Comparison of ENCODE assay signal across 9 mouse cellular contexts in genomic region chr2:32315751-32316150, GRCm38 (mm10). TPM values are rescaled to one million over a fixed set of nuclear protein-coding genes. Genes with fewer than 3 reads are reported as not detected.
DNase-seq lines count a peak whose midpoint lies in the region; ATAC-seq and TF ChIP-seq lines count a peak whose summit lies in the region.
"Had no signal": no experiment of that assay in that cellular context is flagged by ENCODE, and none has a peak within 500 bp of the region (broad histone marks: within the 10 kb centered on the region; RNA-seq: fewer than 3 reads in every experiment).

No protein-coding gene starts in this region.

- peaks cover 3% of the 10 kb centered on the region for H3K27me3 ChIP-seq in forebrain, embryonic 11.5 days (ENCODE audit: control insufficient read depth, insufficient read depth, low read length)
- no peaks in the 10 kb centered on the region for H3K27me3 ChIP-seq in forebrain, postnatal 0 days (ENCODE audit: insufficient read depth, low read length)
- no peaks in the 10 kb centered on the region for H3K27me3 ChIP-seq in limb, embryonic 10.5 days (ENCODE audit: low read depth, poor library complexity, severe bottlenecking)

- no peak overlapping the region for H3K9ac ChIP-seq in forebrain, embryonic 11.5 days (ENCODE audit: low read length)
- no peak overlapping the region for H3K9ac ChIP-seq in forebrain, postnatal 0 days

- WGBS in forebrain, embryonic 11.5 days, result 8% methylated on average over 8 of the region's 8 CpGs
- 20% methylated on average over 8 of the region's 8 CpGs for WGBS in forebrain, postnatal 0 days
- WGBS in limb, embryonic 10.5 days, result 10% methylated on average over 8 of the region's 8 CpGs

- ATAC-seq in forebrain, embryonic 11.5 days (replicated peaks; ENCODE audit: low FRiP score), result no peak
- ATAC-seq in forebrain, postnatal 0 days, result no peak

- no peaks in the 10 kb centered on the region for H3K36me3 ChIP-seq in forebrain, embryonic 11.5 days (ENCODE audit: control insufficient read depth, insufficient read depth, low read length)
- H3K36me3 ChIP-seq in forebrain, postnatal 0 days (ENCODE audit: insufficient read depth), result peaks cover 33% of the 10 kb centered on the region; the same call in 1 of the 2 replicates
- peaks cover 30% of the 10 kb centered on the region for H3K36me3 ChIP-seq in limb, embryonic 10.5 days

- H3K4me2 ChIP-seq in forebrain, embryonic 11.5 days (ENCODE audit: low read depth, low read length, severe bottlenecking), result no peak overlapping the region
- H3K4me2 ChIP-seq in forebrain, postnatal 0 days (ENCODE audit: low read depth), result no peak overlapping the region

- no peak overlapping the region for H3K4me3 ChIP-seq in forebrain, embryonic 11.5 days (ENCODE audit: low read depth, low read length)
- H3K4me3 ChIP-seq in forebrain, postnatal 0 days (ENCODE audit: low read depth, low read length), result no peak overlapping the region
- peak overlapping the region; percentile 29 for H3K4me3 ChIP-seq in limb, embryonic 10.5 days

- 0 out of 2 replicates have a peak overlapping the region, but pooled peaks have one; percentile 2 for H3K27ac ChIP-seq in forebrain, embryonic 11.5 days (ENCODE audit: low read depth, low read length)
- no peak overlapping the region for H3K27ac ChIP-seq in forebrain, postnatal 0 days (ENCODE audit: low read depth, low read length)
- H3K27ac ChIP-seq in limb, embryonic 10.5 days, result peak overlapping the region; percentile 98

- H3K9me3 ChIP-seq in forebrain, embryonic 11.5 days (ENCODE audit: control insufficient read depth, low read length), result no peaks in the 10 kb centered on the region
- H3K9me3 ChIP-seq in forebrain, postnatal 0 days (ENCODE audit: low read length), result no peaks in the 10 kb centered on the region
- H3K9me3 ChIP-seq in limb, embryonic 10.5 days (replicated peaks), result no peaks in the 10 kb centered on the region

- no peak for TF ChIP-seq CTCF in forebrain, postnatal 0 days (IDR thresholded peaks at IDR 0.05; ENCODE audit: low read depth)

- H3K4me1 ChIP-seq in forebrain, embryonic 11.5 days (replicated peaks; ENCODE audit: control insufficient read depth, insufficient read depth, low read length), result peaks cover 15% of the 10 kb centered on the region; the same call in 1 of the 2 replicates
- H3K4me1 ChIP-seq in forebrain, postnatal 0 days (ENCODE audit: insufficient read depth), result peaks cover 8% of the 10 kb centered on the region; the same call in 1 of the 2 replicates
- peaks cover 87% of the 10 kb centered on the region for H3K4me1 ChIP-seq in limb, embryonic 10.5 days

- DNase-seq in forebrain, embryonic 11.5 days (ENCODE audit: low spot score), result no peak
- DNase-seq in forebrain, postnatal 0 days, result no peak
- DNase-seq in urinary bladder, postnatal 25 days (ENCODE audit: low spot score), result peak; percentile 30
- DNase-seq in urinary bladder, adult 2 months (ENCODE audit: low spot score), result no peak
- DNase-seq in limb, embryonic 10.5 days (ENCODE audit: low spot score), result peak; percentile 52
- DNase-seq in adrenal gland, adult 8-10 months, result no peak
- no peak for DNase-seq in cerebellum, adult 8-10 months
- no peak for DNase-seq in layer of hippocampus, postnatal 10 days (ENCODE audit: low spot score in 2 of 2)
- DNase-seq: B cell, adult 2 months had no signal

RNA-seq across cellular contexts. Expression of gene Swi5, which starts 27.9 kb away (rescaled TPM):
- 345 and 373 TPM in 2 replicates for polyA plus RNA-seq in forebrain, embryonic 11.5 days (2014; fragmentation: Nextera tagmentation; extraction: Ambion mirVana)
- total RNA-seq in forebrain, postnatal 0 days (2014; rRNA removed), result 290 and 323 TPM in 2 replicates
- 407 and 445 TPM in 2 replicates for polyA plus RNA-seq in forebrain, postnatal 0 days (2015; fragmentation: Nextera tagmentation; extraction: Ambion mirVana)
- 248 TPM in 2 replicates for polyA plus RNA-seq in urinary bladder, adult 2 months (2012; rRNA removed)
- polyA plus RNA-seq in limb, embryonic 10.5 days (2016; fragmentation: Nextera tagmentation; extraction: Ambion mirVana), result 440 and 446 TPM in 2 replicates
- total RNA-seq in adrenal gland, adult 8-10 months (2022), result 100 to 1,000 TPM; 263 to 285 (median 273) TPM
- 100 to 1,000 TPM; 237 to 239 TPM for total RNA-seq in layer of hippocampus, postnatal 10 days (2021)

RNA-seq across cellular contexts. Expression of gene Golga2, which starts 28.6 kb away (rescaled TPM):
- polyA plus RNA-seq in forebrain, embryonic 11.5 days (2014; fragmentation: Nextera tagmentation; extraction: Ambion mirVana), result 22.4 and 22.6 TPM in 2 replicates
- total RNA-seq in forebrain, postnatal 0 days (2014; rRNA removed), result 62.2 and 64.4 TPM in 2 replicates
- 16.3 and 22.1 TPM in 2 replicates for polyA plus RNA-seq in forebrain, postnatal 0 days (2015; fragmentation: Nextera tagmentation; extraction: Ambion mirVana)
- polyA plus RNA-seq in urinary bladder, adult 2 months (2012; rRNA removed), result 50.8 and 55.4 TPM in 2 replicates
- 20.4 and 25.0 TPM in 2 replicates for polyA plus RNA-seq in limb, embryonic 10.5 days (2016; fragmentation: Nextera tagmentation; extraction: Ambion mirVana)
- 10 to 100 TPM; 68.4 to 97.0 (median 84.9) TPM for total RNA-seq in adrenal gland, adult 8-10 months (2022)
- 10 to 100 TPM; 75.1 to 78.9 TPM for total RNA-seq in layer of hippocampus, postnatal 10 days (2021)

RNA-seq across cellular contexts. Expression of gene Ciz1, which starts 36.4 kb away (rescaled TPM):
- 62.6 and 69.0 TPM in 2 replicates for polyA plus RNA-seq in forebrain, embryonic 11.5 days (2014; fragmentation: Nextera tagmentation; extraction: Ambion mirVana)
- 62.6 and 78.2 TPM in 2 replicates for total RNA-seq in forebrain, postnatal 0 days (2014; rRNA removed)
- polyA plus RNA-seq in forebrain, postnatal 0 days (2015; fragmentation: Nextera tagmentation; extraction: Ambion mirVana), result 51.5 and 52.9 TPM in 2 replicates
- polyA plus RNA-seq in urinary bladder, adult 2 months (2012; rRNA removed), result 120 and 125 TPM in 2 replicates
- polyA plus RNA-seq in limb, embryonic 10.5 days (2016; fragmentation: Nextera tagmentation; extraction: Ambion mirVana), result 61.3 and 74.8 TPM in 2 replicates
- total RNA-seq in adrenal gland, adult 8-10 months (2022), result 100 to 1,000 TPM in 1 of 4 experiments, 10 to 100 TPM in 3; 71.6 to 115 (median 85.4) TPM
- 10 to 100 TPM; 74.6 to 75.0 TPM for total RNA-seq in layer of hippocampus, postnatal 10 days (2021)

RNA-seq across cellular contexts. Expression of gene Dnm1, which starts 37.4 kb away (rescaled TPM):
- polyA plus RNA-seq in forebrain, embryonic 11.5 days (2014; fragmentation: Nextera tagmentation; extraction: Ambion mirVana), result 12.4 and 12.8 TPM in 2 replicates
- 76.2 and 106 TPM in 2 replicates for total RNA-seq in forebrain, postnatal 0 days (2014; rRNA removed)
- 47.9 and 71.6 TPM in 2 replicates for polyA plus RNA-seq in forebrain, postnatal 0 days (2015; fragmentation: Nextera tagmentation; extraction: Ambion mirVana)
- 99.6 and 113 TPM in 2 replicates for polyA plus RNA-seq in urinary bladder, adult 2 months (2012; rRNA removed)
- polyA plus RNA-seq in limb, embryonic 10.5 days (2016; fragmentation: Nextera tagmentation; extraction: Ambion mirVana), result 27.1 and 33.6 TPM in 2 replicates
- 10 to 100 TPM; 23.2 to 50.0 (median 34.4) TPM for total RNA-seq in adrenal gland, adult 8-10 months (2022)
- 100 to 1,000 TPM; 715 to 725 TPM for total RNA-seq in layer of hippocampus, postnatal 10 days (2021)

RNA-seq across cellular contexts. Expression of gene Uck1, which starts 55.8 kb away (rescaled TPM):
- polyA plus RNA-seq in forebrain, embryonic 11.5 days (2014; fragmentation: Nextera tagmentation; extraction: Ambion mirVana), result 78.4 and 89.0 TPM in 2 replicates
- 121 and 134 TPM in 2 replicates for total RNA-seq in forebrain, postnatal 0 days (2014; rRNA removed)
- 92.7 and 105 TPM in 2 replicates for polyA plus RNA-seq in forebrain, postnatal 0 days (2015; fragmentation: Nextera tagmentation; extraction: Ambion mirVana)
- polyA plus RNA-seq in urinary bladder, adult 2 months (2012; rRNA removed), result 54.3 and 70.5 TPM in 2 replicates
- polyA plus RNA-seq in limb, embryonic 10.5 days (2016; fragmentation: Nextera tagmentation; extraction: Ambion mirVana), result 69.6 and 74.0 TPM in 2 replicates
- total RNA-seq in adrenal gland, adult 8-10 months (2022), result 100 to 1,000 TPM; 114 to 126 (median 125) TPM
- total RNA-seq in layer of hippocampus, postnatal 10 days (2021), result 10 to 100 TPM; 64.8 to 64.9 TPM

Comparison
In these comparisons a context has a peak if more than half of its experiments do, and no peak if none do; other contexts are left out.
1. DNase-seq: peak in urinary bladder, postnatal 25 days (single experiment) and limb, embryonic 10.5 days (single experiment); none in forebrain, embryonic 11.5 days (single experiment), forebrain, postnatal 0 days (single experiment), urinary bladder, adult 2 months (single experiment), adrenal gland, adult 8-10 months (single experiment), cerebellum, adult 8-10 months (single experiment) and layer of hippocampus, postnatal 10 days (0 of 2).